Mouse (Mus musculus) erythroblast, embryonic 14.5 days (primary cell): ENCODE data around the gene Nat8f4. TPM values are rescaled to one million over a fixed set of nuclear protein-coding genes. Genes with fewer than 3 reads are reported as not detected.
"Not testable (repeated sequence)": the region's sequence is repeated elsewhere in the genome, so short reads cannot be mapped to it uniquely, and the experiment has no call there.

ENCODE experiments used
- H3K27me3 ChIP-seq: 2 replicates; pipeline ENCODE4 v1.6.1; 2012; ENCODE audit warnings: inconsistent platforms; ENCODE audit not compliant: control insufficient read depth
- H3K36me3 ChIP-seq: 2 replicates; pipeline ENCODE4 v1.6.1; 2012; ENCODE audit warnings: mild to moderate bottlenecking, inconsistent platforms; ENCODE audit not compliant: control insufficient read depth
- H3K4me1 ChIP-seq: 2 replicates; pipeline ENCODE4 v1.6.1; 2012; ENCODE audit warnings: inconsistent platforms; ENCODE audit not compliant: control insufficient read depth
- H3K4me3 ChIP-seq: replicated peaks from 2 replicates; pipeline ENCODE3; 2012; ENCODE audit warnings: moderate library complexity, mild to moderate bottlenecking, inconsistent platforms
- H3K9me3 ChIP-seq: 2 replicates; pipeline ENCODE4 v1.6.1; 2012; ENCODE audit warnings: low read length, inconsistent platforms, mixed read lengths; ENCODE audit not compliant: control insufficient read depth
- GATA1 ChIP-seq: IDR thresholded peaks from 2 replicates; pipeline ENCODE4 v1.6.1; 2012; ENCODE audit warnings: low read length, inconsistent platforms, mixed read lengths
- TAL1 ChIP-seq: IDR thresholded peaks from 3 replicates; pipeline ENCODE4 v1.6.1; 2012; ENCODE audit warnings: low read length, inconsistent platforms, mixed read lengths
- polyA plus RNA-seq: library from polyadenylated mRNA; stranded (reverse); fragments of >175 nt; gene quantifications from 2 replicates; pipeline ENCODE4 v1.2.3, GENCODE M21; 2012

The Nat8f4 gene
- polyA plus RNA-seq, 1 experiment, result not detected

DNA sequence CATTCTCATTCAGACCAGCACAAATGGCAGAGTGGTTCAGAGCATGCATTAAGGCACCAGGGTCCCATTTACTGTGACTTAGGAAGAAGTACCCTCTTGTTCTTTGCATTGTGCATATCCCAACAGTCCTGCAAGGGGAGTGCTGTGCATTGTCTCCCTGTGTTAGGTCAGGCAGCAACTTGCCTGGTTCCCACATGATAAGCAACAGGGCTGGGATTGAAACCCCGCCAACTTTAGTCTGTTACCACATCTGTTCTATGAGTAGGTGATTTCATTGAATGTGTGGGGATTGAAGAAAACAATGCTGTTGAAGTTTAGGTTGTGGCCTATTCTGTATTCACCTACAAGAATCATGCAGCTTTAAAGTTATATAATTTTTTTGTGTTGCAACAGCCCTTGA, 22.0 kb upstream of the Nat8f4 start:
- Histone ChIP-seq H3K4me1 (peaks cover 2% of the 10 kb centered on the region; the same call in 1 of the 2 replicates), H3K27me3 (no peaks in the 10 kb centered on the region), H3K9me3 (no peaks in the 10 kb centered on the region), H3K4me3 (no peak overlapping the region), H3K36me3 (peaks cover 83% of the 10 kb centered on the region)
- TF ChIP-seq GATA1 (no peak), TAL1 (no peak)

- Histone ChIP-seq H3K27me3 (no peaks in the 10 kb centered on the region), H3K4me1 (peaks cover 2% of the 10 kb centered on the region; the same call in 1 of the 2 replicates), H3K9me3 (no peaks in the 10 kb centered on the region), H3K4me3 (no peak overlapping the region), H3K36me3 (peaks cover 78% of the 10 kb centered on the region)
- no peak for TF ChIP-seq GATA1
- no peak for TF ChIP-seq TAL1
Measured at GRCm38 (mm10) chr6:85923643-85924042, 19.0 kb upstream of the Nat8f4 start.

- TF ChIP-seq GATA1 (no peak), TAL1 (no peak)
- Histone ChIP-seq H3K9me3 (no peaks in the 10 kb centered on the region), H3K36me3 (peaks cover 38% of the 10 kb centered on the region), H3K4me1 (peaks cover 21% of the 10 kb centered on the region), H3K4me3 (no peak overlapping the region), H3K27me3 (no peaks in the 10 kb centered on the region)
Measured at GRCm38 (mm10) chr6:85919401-85919800, 14.7 kb upstream of the Nat8f4 start.

DNA sequence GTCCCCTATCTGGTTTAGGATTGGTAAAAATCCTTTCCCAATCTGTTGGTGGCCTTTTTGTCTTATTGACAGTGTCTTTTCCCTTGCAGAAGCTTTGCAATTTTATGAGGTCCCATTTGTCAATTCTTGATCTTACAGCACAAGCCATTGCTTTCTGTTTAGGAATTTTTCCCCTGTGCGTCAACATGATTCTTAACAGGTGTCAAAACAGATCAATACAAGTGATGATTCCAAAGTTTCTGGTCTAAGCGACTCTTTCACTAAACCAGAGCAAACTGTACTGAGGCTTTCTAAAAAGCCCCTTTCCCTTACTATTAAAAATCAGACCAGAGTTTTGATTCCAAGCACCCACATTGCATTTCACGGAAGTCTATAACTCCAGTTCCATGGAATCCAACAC, 13.7 kb upstream of the Nat8f4 start:
- H3K4me1 ChIP-seq, result peaks cover 26% of the 10 kb centered on the region
- not testable (repeated sequence) for H3K4me3 ChIP-seq, H3K9me3 ChIP-seq, H3K27me3 ChIP-seq
- peaks cover 29% of the 10 kb centered on the region for H3K36me3 ChIP-seq

DNA sequence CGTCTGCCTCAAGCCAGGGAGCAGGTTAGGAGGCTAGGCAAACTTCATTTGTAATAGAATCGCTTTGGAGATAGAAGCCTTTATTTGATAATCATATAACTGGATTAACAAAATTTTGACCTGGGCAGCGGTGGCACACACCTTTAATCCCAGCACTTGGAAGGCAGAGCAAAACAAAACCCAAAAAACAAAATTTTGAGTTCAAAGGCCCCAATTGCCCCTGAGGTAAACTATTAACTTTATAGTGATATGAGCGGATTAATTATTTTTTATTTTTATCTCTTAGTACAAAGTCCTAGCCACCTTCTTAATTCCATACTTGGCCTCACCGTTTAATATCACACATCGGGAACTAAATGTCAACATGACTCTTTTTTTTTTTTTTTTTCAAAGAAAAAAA, 11.9 kb upstream of the Nat8f4 start:
- no peaks in the 10 kb centered on the region for H3K27me3 ChIP-seq
- peaks cover 26% of the 10 kb centered on the region for H3K4me1 ChIP-seq
- peak overlapping the region; percentile 72 for H3K4me3 ChIP-seq
- TF ChIP-seq GATA1, result no peak
- TF ChIP-seq TAL1, result no peak
- H3K36me3 ChIP-seq, result peaks cover 17% of the 10 kb centered on the region
- H3K9me3 ChIP-seq, result no peaks in the 10 kb centered on the region

- H3K27me3 ChIP-seq, H3K36me3 ChIP-seq, H3K9me3 ChIP-seq: not testable (repeated sequence)
- H3K4me1 ChIP-seq, result peaks cover 26% of the 10 kb centered on the region
- H3K4me3 ChIP-seq, result peak within 1 kb of the TSS; percentile 84
Measured at GRCm38 (mm10) chr6:85915539-85916513, 11.1 kb upstream of the Nat8f4 start, which contains the start of gene Nat8f1. TSS of gene Nat8f1 (minus strand) at chr6:85915687.

DNA sequence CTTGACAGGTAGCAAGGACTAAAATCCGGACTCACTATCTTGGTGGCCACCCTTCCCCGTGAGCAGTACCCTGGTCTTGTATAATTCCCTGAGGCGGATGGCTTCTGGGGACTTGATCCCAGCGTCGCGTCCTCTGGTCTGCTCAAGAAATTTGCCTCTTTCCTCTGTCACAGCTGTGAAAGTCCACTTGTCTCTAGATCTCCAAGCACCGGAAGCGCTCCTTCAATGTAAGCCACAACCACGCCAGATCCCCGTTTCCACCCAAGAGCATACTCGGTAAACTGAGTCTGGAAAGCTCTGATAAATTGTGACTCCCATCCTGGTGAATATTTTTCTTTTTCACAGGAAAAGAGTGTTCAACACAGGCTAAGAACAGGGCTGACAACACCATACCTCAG, 10.5 kb upstream of the Nat8f4 start:
- Histone ChIP-seq H3K27me3 (no peaks in the 10 kb centered on the region), H3K4me3 (peak overlapping the region; percentile 84), H3K36me3 (peaks cover 5% of the 10 kb centered on the region), H3K4me1 (peaks cover 26% of the 10 kb centered on the region), H3K9me3 (no peaks in the 10 kb centered on the region)
- TF ChIP-seq GATA1 (no peak), TAL1 (no peak)

GRCm38 (mm10) chr6:85911587-85911986, 6.9 kb upstream of the Nat8f4 start, which contains the start of gene Tprkb:
TSS of gene Tprkb (plus strand) at chr6:85911865.
- Histone ChIP-seq H3K4me1 (peaks cover 21% of the 10 kb centered on the region), H3K4me3 (no peak within 1 kb of the TSS), H3K36me3 (peaks cover 3% of the 10 kb centered on the region; the same call in 1 of the 2 replicates), H3K27me3 (no peaks in the 10 kb centered on the region), H3K9me3 (no peaks in the 10 kb centered on the region)
- TF ChIP-seq GATA1 (no peak), TAL1 (no peak)

GRCm38 (mm10) chr6:85909704-85910103, 5.0 kb upstream of the Nat8f4 start:
- no peaks in the 10 kb centered on the region for H3K27me3 ChIP-seq
- peaks cover 8% of the 10 kb centered on the region for H3K4me1 ChIP-seq
- no peaks in the 10 kb centered on the region for H3K9me3 ChIP-seq
- H3K36me3 ChIP-seq, result peaks cover 3% of the 10 kb centered on the region; the same call in 1 of the 2 replicates
- no peak for TF ChIP-seq GATA1
- no peak overlapping the region for H3K4me3 ChIP-seq

GRCm38 (mm10) chr6:85908341-85908740, 3.7 kb upstream of the Nat8f4 start:
- H3K36me3 ChIP-seq, result peaks cover 3% of the 10 kb centered on the region; the same call in 1 of the 2 replicates
- TF ChIP-seq TAL1 (no peak), GATA1 (no peak)
- H3K4me1 ChIP-seq, result peaks cover 7% of the 10 kb centered on the region
- H3K27me3 ChIP-seq, result no peaks in the 10 kb centered on the region
- H3K4me3 ChIP-seq, result no peak overlapping the region
- no peaks in the 10 kb centered on the region for H3K9me3 ChIP-seq

DNA sequence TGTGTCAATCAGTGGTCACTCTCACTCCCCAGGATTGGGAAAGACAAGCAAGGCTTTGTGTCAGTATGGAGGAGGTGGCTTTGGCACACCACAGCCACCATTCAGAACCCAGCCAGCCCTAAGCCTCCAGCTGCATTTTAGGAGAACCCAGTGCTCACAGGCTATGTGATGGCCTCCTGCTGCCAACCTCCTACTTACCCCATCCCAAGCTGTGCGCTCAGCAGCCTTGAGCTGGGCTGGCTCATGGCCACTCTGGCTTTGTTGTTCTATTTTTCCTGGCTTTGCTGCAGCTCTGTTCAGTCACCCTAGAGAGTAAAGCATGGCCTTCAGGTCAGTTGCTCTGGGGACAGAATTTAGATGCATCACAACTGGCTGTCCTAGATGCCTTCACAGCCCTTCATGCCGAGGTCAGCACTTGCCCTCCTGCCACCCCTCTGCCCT, 2.2 kb upstream of the Nat8f4 start:
- not testable (repeated sequence) for H3K9me3 ChIP-seq, H3K4me1 ChIP-seq, H3K4me3 ChIP-seq, H3K36me3 ChIP-seq, H3K27me3 ChIP-seq
